Mouse (Mus musculus): ENCODE measurements around the gene March7. TPM values are rescaled to one million over a fixed set of nuclear protein-coding genes. Genes with fewer than 3 reads are reported as not detected.

The March7 gene
- total RNA-seq, 2 experiments from 2014 or later: 21.2 to 38.7 TPM

DNA sequence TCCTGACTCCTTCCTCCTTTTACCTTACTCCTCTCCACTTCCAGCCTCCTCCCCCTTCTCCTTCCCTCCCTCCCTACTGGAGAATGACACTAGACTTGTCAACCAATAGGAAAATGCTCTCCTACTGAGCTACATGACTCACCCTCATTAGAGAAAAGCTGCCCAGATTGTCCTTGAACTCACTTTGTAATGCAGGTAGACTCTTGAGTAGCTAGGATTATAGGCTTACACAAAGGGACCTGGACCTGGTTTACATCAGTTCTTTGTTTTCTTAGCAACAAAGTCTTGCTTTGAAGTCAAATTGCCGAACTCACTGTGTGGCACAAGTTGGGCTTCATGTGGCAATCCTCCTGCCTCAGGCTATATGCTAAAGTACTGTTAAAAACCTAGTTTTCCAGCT, 12.8 kb upstream of the March7 start:
- Histone ChIP-seq H3K4me3 (no peak overlapping the region), H3K27ac (no peak overlapping the region)
- DNase-seq: no peak
- intact Hi-C loops (cut with DNase I): no loop called here
- TF ChIP-seq CTCF (IDR thresholded peaks at IDR 0.05): no peak

DNA sequence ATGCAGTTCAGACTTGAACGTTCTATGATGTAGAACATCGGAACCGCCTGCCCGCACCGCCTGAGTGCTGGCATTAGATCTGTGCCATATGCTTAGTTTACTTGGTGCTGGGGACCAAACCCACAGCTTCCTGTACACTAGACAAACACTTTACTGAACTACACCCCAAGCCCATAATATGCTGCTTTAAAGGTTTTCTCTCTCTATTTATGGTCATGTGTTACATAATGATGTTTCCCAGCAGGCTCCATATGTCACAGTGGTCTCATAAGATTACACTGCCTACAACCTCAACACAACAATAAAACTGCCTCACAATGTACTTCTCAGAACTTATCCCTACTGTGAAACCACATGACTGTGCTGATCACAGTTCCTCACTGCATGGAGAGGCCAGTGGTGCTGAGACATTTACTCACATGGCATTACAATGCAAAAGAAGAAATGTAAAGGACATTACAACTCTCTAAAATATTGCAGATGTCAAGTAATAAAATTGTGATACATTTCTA, 9.6 kb upstream of the March7 start:
- DNase-seq: no peak
- H3K4me3 ChIP-seq: no peak overlapping the region
- no peak for TF ChIP-seq CTCF (IDR thresholded peaks at IDR 0.05)
- no peak overlapping the region for H3K27ac ChIP-seq
- intact Hi-C loops (cut with DNase I): loop anchor here (10.0 kb wide), 1 partner anchor 365 kb away; no protein-coding TSS in a partner anchor

DNA sequence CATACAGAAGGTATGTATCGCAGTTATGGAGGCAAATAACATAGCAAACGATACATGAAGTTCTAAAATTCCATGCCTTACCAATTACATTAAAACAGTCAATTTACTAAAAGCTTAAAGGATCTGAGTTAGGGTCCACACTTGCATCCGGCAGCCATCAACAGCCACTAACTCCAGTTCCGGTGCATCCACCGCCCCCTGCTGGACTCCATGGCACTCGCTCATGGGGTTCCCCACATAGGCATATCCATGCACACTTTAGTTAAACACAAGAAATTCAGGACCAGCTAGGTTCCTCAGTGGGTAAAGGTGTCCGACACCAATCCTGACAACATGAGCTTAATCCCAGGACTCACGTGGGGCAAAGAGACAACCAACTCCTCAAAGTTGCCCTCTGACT, 9.0 kb upstream of the March7 start:
- intact Hi-C loops (cut with DNase I): loop anchor here (10.0 kb wide), 1 partner anchor 366 kb away; no protein-coding TSS in a partner anchor
- Histone ChIP-seq H3K27ac (no peak overlapping the region), H3K4me3 (no peak overlapping the region)
- DNase-seq: peak; percentile 65
- TF ChIP-seq CTCF (IDR thresholded peaks at IDR 0.05): peak; percentile 73

DNA sequence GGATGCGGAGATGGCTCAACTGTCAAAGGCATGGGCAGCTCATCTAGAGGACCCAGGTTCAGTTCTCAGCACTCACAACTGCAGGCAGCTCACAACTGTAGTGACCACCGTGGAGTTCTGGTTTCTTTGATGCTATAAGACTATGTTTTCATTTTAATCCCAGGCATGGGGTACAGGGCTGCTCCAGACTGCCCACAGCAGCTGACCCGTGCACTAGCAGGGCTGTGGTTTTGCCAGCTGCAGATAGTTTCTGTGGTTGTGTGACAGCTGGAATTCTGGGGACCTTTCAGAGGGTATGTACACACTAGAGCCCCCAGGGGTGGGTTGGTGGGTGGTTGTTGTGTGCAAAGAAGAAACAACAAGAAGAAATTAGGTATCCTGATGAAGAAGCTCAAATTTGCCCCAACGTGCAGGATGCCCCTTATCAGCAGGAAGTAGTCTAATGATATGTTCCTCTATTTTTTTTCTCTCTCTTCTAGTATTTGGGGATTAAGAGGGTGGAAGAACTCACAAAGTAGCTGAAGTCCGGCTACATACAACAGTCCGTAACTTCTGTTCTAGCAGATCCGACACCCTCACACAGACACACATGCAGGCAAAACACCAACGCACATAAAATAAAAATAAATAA, 6.7 kb upstream of the March7 start:
- TF ChIP-seq CTCF (IDR thresholded peaks at IDR 0.05): no peak
- DNase-seq: no peak
- intact Hi-C loops (cut with DNase I): loop anchor here (10.0 kb wide), 1 partner anchor 368 kb away; no protein-coding TSS in a partner anchor
- Histone ChIP-seq H3K4me3 (no peak overlapping the region), H3K27ac (no peak overlapping the region)

DNA sequence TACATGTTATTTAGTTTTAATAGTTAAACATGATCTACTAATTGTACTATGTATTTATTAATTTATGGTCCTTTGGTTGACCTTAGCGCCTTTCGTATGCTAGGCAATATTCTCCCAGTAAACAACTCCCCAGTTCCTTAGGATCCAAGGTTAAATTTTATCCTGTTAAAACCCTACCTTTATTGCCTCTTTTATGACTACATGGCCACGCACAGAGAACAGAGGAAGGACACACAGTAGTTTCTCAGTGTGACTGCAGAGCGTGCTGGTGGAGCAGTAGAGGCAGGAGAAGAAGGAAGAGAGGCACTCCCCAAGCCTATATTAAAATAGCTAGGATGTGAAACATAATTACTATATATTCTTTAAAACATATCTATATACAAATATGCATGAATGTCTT, 6.0 kb upstream of the March7 start:
- H3K4me3 ChIP-seq: no peak overlapping the region
- DNase-seq: no peak
- intact Hi-C loops (cut with DNase I): loop anchor here (10.0 kb wide), 1 partner anchor 369 kb away; no protein-coding TSS in a partner anchor
- H3K27ac ChIP-seq: no peak overlapping the region
- no peak for TF ChIP-seq CTCF (IDR thresholded peaks at IDR 0.05)

DNA sequence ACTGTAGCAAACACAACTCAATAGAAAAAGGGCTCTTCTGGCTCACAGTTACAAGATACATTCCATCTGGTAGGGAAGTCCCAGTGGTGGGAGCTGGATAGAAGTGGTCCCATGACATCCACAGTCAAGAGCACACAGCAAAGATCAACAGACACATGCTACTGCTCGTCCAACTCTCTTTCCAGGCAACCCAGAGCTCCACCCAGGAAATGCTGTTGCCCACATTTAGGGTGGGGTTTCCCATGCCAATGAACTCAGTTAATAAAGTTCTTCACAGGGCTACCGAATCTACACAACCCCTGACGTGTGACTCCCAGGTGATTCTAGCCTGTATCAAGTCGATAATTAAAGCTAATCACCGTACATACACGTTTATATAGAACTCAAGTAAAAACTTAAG, 5.5 kb upstream of the March7 start:
- TF ChIP-seq CTCF (IDR thresholded peaks at IDR 0.05): no peak
- Histone ChIP-seq H3K4me3 (no peak overlapping the region), H3K27ac (no peak overlapping the region)
- intact Hi-C loops (cut with DNase I): loop anchor here (10.0 kb wide), 1 partner anchor 369 kb away; no protein-coding TSS in a partner anchor
- DNase-seq: no peak

DNA sequence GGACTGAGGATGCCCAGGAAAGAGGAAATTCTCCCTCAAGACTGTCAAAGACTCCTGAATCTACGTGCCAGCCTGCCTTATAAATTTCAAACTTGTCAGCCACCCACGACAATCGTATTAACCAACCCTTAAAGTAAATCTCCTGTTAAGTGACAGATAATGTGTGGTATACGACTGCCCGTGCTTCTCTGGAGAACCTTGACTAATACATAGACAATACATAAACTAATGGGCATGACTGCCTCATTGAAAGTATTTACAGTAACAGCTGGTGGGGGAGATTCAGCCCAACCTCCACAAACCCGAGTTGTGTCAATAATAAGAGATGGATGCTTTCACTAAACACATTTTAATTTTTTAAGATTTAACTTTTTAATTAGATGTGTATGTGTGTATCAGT, 3.9 kb upstream of the March7 start:
- H3K4me3 ChIP-seq: no peak overlapping the region
- TF ChIP-seq CTCF (IDR thresholded peaks at IDR 0.05): no peak
- DNase-seq: no peak
- H3K27ac ChIP-seq: no peak overlapping the region
- intact Hi-C loops (cut with DNase I): loop anchor here (5.0 to 10.0 kb wide), 2 partner anchors 248 to 371 kb away; no protein-coding TSS in a partner anchor

DNA sequence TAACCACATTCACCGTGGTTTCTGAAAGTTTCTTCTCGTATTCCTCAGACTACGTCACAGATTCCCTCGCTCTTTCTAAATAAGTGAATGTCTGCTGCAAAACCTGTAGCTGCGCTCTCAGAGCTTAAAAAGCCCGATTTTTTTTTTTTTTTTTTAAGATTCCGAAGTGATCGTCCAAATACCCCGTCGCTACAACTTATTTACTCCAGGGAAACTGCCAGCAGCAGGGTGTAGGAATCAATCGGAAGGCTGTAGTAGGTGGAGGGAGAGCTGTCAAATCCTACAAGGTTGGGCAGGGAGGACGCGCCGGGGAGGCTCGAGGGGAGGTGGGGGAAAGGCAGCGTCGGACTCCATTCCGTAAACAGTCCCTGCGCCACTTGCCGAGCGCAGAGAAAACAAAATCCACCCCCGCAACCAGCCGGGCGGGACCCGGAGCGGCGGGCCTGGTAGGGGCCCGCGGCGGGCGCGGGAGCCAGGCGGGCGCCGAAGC, 520 bp upstream of the March7 start:
- intact Hi-C loops (cut with DNase I): loop anchor here (1.0 to 10.0 kb wide), 4 partner anchors 84 to 374 kb away; no protein-coding TSS in a partner anchor
- DNase-seq: no peak
- Histone ChIP-seq H3K4me3 (peak overlapping the region; percentile 97), H3K27ac (peak overlapping the region; percentile 98)
- TF ChIP-seq CTCF (IDR thresholded peaks at IDR 0.05): no peak

DNA sequence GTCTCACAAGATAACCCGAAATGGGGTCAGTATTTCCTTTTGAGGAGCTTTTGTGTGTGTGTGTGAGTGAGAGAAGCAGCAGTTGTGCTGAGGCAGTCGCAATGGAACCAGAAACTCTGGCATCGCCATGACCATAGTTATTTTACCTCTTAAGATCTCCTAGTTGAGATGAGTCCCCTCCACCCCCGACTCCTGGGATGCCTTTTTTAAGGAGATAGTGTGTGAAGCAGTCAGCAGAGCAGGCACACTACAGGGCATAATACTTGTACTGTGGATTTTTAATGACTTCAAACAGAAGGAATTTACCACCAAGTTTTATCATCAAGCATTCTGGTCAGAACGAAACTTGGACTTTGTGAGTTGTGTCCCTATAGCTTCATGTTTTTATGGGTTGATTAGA, 1.1 kb downstream of the March7 start:
- TF ChIP-seq CTCF (IDR thresholded peaks at IDR 0.05): no peak
- intact Hi-C loops (cut with DNase I): no loop called here
- Histone ChIP-seq H3K4me3 (peak overlapping the region; percentile 97), H3K27ac (peak overlapping the region; percentile 98)
- DNase-seq: no peak

DNA sequence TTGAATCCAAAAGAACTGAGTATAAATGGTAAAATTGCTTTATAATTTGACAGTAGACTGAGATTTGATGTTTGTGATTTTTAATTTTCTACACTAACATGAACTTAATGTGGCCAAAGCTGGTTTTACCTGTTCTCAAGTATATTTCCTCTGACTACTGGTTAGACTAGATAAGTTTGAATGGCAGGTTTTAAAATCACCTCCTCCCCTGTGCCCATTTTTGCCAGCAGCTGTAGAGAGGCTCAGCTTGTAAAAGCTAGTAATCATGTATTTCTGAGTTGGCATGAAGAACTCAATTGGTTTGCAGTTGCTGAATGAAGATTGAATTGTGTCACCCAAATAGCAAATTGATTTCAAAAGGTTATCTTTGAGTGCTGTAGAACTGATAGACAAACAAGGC, 2.8 kb downstream of the March7 start:
- no peak for DNase-seq
- TF ChIP-seq CTCF (IDR thresholded peaks at IDR 0.05): no peak
- Histone ChIP-seq H3K4me3 (no peak overlapping the region), H3K27ac (no peak overlapping the region)
- intact Hi-C loops (cut with DNase I): no loop called here

DNA sequence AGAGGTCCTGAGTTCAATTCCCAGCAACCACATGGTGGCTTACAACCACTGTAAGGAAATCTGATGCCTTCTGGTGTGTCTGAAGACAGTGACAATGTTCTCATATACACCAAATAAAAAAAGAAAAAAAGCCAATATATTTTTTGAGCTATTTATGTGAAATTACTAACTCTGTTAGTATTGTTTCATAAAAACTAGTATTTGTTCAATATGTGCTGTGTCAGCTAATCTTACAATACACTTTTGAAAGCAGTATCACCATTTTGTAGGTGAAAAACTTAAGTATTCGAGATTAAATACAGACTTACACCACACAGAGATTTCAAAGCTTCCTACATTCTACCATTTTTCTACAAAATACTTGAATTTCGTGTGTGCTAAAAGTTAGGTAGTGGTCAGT, 5.0 kb downstream of the March7 start:
- DNase-seq: no peak
- no peak overlapping the region for H3K27ac ChIP-seq
- no peak for TF ChIP-seq CTCF (IDR thresholded peaks at IDR 0.05)
- intact Hi-C loops (cut with DNase I): loop anchor here (5.0 kb wide), 1 partner anchor 332 kb away; the partner anchor contains the start of gene Wdsub1
- no peak overlapping the region for H3K4me3 ChIP-seq

DNA sequence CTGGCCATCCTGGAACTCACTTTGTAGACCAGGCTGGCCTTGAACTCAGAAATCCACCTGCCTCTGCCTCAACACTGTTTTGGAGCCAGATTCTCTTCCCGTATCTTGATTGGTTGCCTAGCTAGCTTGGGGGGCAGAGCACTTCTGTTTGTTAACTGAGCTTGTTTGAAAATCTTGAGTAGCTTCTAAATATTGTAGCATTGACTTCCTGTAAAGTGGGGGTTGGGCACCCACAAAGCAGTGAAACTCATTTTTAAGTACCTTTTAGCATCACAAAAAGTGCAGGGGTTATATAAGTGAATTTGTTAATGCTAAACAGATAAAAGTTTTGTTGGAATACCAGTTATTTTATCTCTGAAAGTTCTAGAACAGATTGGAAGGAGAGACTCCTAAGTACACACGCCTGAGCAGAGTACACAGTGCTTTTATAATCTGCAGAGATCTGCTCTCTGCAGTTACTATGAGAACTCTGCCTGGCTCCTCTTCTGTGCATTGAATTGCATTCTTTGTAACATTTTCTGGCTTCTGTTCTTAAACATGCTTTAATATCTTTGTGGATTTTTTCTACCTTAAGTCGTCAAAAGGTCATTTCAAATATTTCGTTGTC, 7.0 kb downstream of the March7 start:
- H3K27ac ChIP-seq: peak overlapping the region; percentile 13; the same call in 1 of the 2 replicates
- no peak for TF ChIP-seq CTCF (IDR thresholded peaks at IDR 0.05)
- H3K4me3 ChIP-seq: no peak overlapping the region
- intact Hi-C loops (cut with DNase I): loop anchor here (5.0 kb wide), 1 partner anchor 334 kb away; the partner anchor contains the start of gene Wdsub1
- no peak for DNase-seq

DNA sequence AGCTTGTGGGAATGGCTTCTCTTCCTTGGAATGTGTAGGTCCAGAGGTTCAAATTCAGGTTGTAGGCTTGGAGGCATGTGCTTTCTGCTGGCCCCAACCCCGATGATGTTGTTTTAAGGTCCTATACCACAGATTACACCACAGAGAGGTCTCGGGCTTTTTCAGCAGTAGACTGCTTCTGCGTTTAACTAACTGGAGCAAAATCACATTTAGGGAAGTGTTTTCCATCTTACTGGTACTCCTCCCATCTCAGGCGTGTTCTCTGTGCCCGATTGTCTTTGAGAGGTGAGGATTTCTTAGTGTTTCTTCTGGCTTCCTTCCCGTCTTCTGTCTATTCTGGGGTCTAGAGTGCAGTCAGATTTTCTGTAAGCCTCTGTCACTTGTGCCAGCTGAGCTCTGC, 7.9 kb downstream of the March7 start:
- intact Hi-C loops (cut with DNase I): loop anchor here (5.0 kb wide), 1 partner anchor 335 kb away; the partner anchor contains the start of gene Wdsub1
- peak overlapping the region; percentile 4; the same call in 1 of the 2 replicates for H3K27ac ChIP-seq
- no peak for DNase-seq
- no peak for TF ChIP-seq CTCF (IDR thresholded peaks at IDR 0.05)
- no peak overlapping the region for H3K4me3 ChIP-seq
